Mouse (Mus musculus) heart, embryonic 11.5 days (tissue): Measurements from ENCODE around the gene Racgap1. TPM values are rescaled to one million over a fixed set of nuclear protein-coding genes. Genes with fewer than 3 reads are reported as not detected.
A peak's percentile ranks its signal among the peaks of the same experiment; 100 is the strongest.

Experiments used
- ATAC-seq: fragments of 200-750 bp; cut with Nextera tagmentation; replicated peaks from 2 replicates; pipeline ENCODE4 v1.8.0; 2017; ENCODE audit warnings: moderate library complexity; ENCODE audit not compliant: insufficient number of reproducible peaks, low FRiP score, low TSS enrichment
- H3K27ac ChIP-seq: fragments of 300-500 bp; sonication (generic); 2 replicates; pipeline ENCODE4 v1.5.1; 2014; ENCODE audit warnings: mild to moderate bottlenecking, low read depth, low read length
- H3K27me3 ChIP-seq: fragments of 300-500 bp; sonication (generic); 2 replicates; pipeline ENCODE4 v1.6.1; 2014; ENCODE audit warnings: mild to moderate bottlenecking, low read length, mixed read lengths; ENCODE audit not compliant: control insufficient read depth, insufficient read depth
- H3K36me3 ChIP-seq: fragments of 300-500 bp; sonication (generic); 2 replicates; pipeline ENCODE4 v1.6.1; 2014; ENCODE audit warnings: mild to moderate bottlenecking, low read length, moderate library complexity, mixed read lengths; ENCODE audit not compliant: control insufficient read depth, insufficient read depth
- H3K4me1 ChIP-seq: fragments of 300-500 bp; sonication (generic); 2 replicates; pipeline ENCODE4 v1.6.1; 2014; ENCODE audit warnings: low read length; ENCODE audit not compliant: control insufficient read depth, insufficient read depth
- H3K4me2 ChIP-seq: fragments of 300-500 bp; sonication (generic); 2 replicates; pipeline ENCODE4 v1.6.1; 2014; ENCODE audit warnings: mild to moderate bottlenecking, moderate library complexity
- H3K4me3 ChIP-seq: fragments of 300-500 bp; sonication (generic); 2 replicates; pipeline ENCODE4 v1.5.1; 2014; ENCODE audit warnings: low read depth, low read length
- H3K9ac ChIP-seq: fragments of 300-500 bp; sonication (generic); 2 replicates; pipeline ENCODE4 v1.6.1; 2014; ENCODE audit warnings: mild to moderate bottlenecking, low read depth, low read length, moderate library complexity
- H3K9me3 ChIP-seq: fragments of 300-500 bp; sonication (generic); replicated peaks from 2 replicates; pipeline ENCODE4 v1.6.1; 2016; ENCODE audit warnings: low read length; ENCODE audit not compliant: control insufficient read depth
- WGBS: fragments of 180-500 bp; shearing (Covaris S2); extraction: QIAGEN DNeasy Blood & Tissue Kit; methylation state at CpG from one replicate; pipeline ENCODE4 v1.1.7; 2014; ENCODE audit not compliant: insufficient replicate concordance; 5-methylcytosine and 5-hydroxymethylcytosine counted together
- polyA plus RNA-seq: library from polyadenylated mRNA; unstranded; fragments of >200 nt; fragmentation: Nextera tagmentation; extraction: Ambion mirVana; gene quantifications from 2 replicates; pipeline ENCODE4 v1.2.1, GENCODE M21; 2014

Gene Racgap1
- polyA plus RNA-seq, 1 experiment from 2014 or later: 91.8 TPM

DNA sequence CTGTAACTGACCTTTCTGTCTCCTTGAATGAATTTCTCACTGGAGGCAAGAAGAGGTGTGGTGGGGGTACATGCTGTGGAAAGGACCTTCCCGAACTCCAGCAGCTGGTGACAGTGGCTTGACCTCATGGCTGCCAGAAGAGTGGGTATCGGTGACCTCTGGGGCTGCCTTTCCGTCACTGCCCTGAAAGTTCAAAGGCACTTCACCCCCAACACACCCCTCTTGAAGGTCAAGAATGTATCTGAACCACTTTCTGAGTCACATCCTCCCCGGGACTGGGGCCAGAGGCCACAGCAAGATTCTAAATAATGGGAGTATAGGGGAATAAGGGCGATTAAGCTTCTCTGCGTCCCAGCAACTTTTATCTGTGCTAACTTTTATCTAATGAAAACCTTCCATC lies 65.7 kb downstream of the Racgap1 start:
- no peak overlapping the region for H3K4me2 ChIP-seq
- ATAC-seq: no peak
- H3K4me3 ChIP-seq: no peak overlapping the region
- H3K4me1 ChIP-seq: peaks cover 21% of the 10 kb centered on the region
- H3K27me3 ChIP-seq: peaks cover 96% of the 10 kb centered on the region
- H3K9me3 ChIP-seq: no peaks in the 10 kb centered on the region
- WGBS: 51% methylated on average over 6 of the region's 6 CpGs
- no peaks in the 10 kb centered on the region for H3K36me3 ChIP-seq
- H3K9ac ChIP-seq: no peak overlapping the region
- no peak overlapping the region for H3K27ac ChIP-seq

DNA sequence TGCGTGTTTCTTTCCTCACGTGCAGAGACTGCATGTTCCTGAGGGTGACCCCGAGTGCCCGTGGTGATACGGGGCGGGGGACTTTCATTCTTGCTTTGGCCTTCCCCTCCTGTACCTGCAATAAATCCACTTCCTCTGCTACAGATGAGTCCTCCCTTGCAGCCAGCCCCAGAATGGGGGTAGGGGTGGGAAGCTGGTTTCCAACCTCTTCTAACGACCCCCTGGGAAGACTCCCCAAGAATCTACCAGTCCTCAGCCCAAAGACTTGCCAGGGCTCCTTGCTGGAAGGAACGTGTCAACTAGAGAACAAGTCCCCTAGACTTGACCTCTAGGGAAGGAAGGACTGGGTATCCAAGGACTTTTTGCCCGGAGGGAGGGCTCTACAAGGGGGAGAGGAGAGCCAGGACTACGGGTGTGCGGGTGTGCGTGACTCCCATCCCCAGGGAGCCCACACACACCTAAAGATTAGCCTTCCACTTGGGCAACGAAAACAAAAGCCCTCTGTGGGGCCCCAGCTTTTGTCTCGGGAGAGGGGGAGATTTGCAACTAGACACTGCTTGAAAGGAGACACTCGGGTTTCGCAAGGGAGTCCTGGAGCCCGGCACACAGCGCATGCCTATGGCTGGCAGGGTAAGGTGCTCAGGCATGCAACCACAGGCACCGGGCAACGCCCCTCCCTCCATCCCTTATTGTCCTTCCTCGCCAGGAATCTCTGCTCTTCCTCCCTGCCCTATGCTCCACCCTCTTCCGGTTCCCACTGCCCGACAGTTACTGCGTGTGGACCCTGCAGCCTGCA lies 66.9 kb downstream of the Racgap1 start:
- H3K9ac ChIP-seq: no peak overlapping the region

GRCm38 (mm10) chr15:99583463-99584344 lies 67.8 kb downstream of the Racgap1 start:
- H3K4me2 ChIP-seq: peak overlapping the region; percentile 67
- WGBS: 3% methylated on average over 53 of the region's 54 CpGs

More for the DNA sequence above, 66.9 kb downstream of the Racgap1 start:
- 2% methylated on average over 24 of the region's 24 CpGs for WGBS
- no peak overlapping the region for H3K27ac ChIP-seq
- no peaks in the 10 kb centered on the region for H3K9me3 ChIP-seq
- peaks cover 18% of the 10 kb centered on the region for H3K4me1 ChIP-seq
- ATAC-seq: no peak
- peak overlapping the region; percentile 67 for H3K4me2 ChIP-seq
- peak overlapping the region; percentile 36 for H3K4me3 ChIP-seq
- H3K27me3 ChIP-seq: peaks cover 96% of the 10 kb centered on the region
- no peaks in the 10 kb centered on the region for H3K36me3 ChIP-seq

DNA sequence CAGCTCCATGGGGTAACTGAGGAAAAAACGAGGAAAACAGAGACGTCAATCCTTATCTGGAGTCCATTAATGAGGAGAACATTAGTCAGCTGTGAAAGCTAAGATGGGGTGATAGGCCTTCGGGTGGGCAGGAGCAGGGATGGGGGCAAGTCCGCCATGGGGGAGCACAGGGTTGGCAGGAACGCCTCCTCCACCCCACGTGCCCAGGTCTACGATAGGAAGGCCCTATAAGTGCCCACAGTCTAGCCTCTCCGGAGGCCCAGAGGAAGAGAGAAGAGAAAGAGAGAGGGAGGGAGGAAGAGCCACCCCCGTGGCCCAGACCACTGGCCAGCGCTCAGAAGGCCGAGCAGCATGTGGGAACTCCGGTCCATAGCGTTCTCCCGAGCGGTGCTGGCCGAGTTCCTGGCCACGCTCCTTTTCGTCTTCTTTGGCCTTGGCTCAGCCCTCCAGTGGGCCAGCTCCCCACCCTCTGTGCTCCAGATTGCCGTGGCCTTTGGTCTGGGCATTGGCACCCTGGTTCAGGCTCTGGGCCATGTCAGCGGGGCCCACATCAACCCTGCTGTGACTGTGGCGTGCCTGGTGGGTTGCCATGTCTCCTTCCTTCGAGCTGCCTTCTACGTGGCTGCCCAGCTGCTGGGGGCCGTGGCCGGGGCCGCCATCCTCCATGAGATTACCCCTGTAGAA lies 72.5 kb downstream of the Racgap1 start, which contains the start of gene Aqp2:
Gene Aqp2 (plus strand): TSS at position 254 of the 684 bp plus-strand sequence.
- Histone ChIP-seq H3K36me3 (no peaks in the 10 kb centered on the region), H3K4me3 (no peak within 1 kb of the TSS), H3K9ac (no peak within 1 kb of the TSS), H3K27ac (no peak within 1 kb of the TSS), H3K9me3 (no peaks in the 10 kb centered on the region), H3K4me2 (no peak within 1 kb of the TSS), H3K27me3 (peaks cover 73% of the 10 kb centered on the region), H3K4me1 (peaks cover 7% of the 10 kb centered on the region)
- no peak for ATAC-seq
- 77% methylated on average over 26 of the region's 26 CpGs for WGBS

More at GRCm38 (mm10) chr15:99583463-99584344, 67.8 kb downstream of the Racgap1 start:
- Histone ChIP-seq H3K4me3 (peak overlapping the region; percentile 36), H3K27me3 (peaks cover 96% of the 10 kb centered on the region), H3K9me3 (no peaks in the 10 kb centered on the region), H3K9ac (peak overlapping the region; percentile 44; the same call in 1 of the 2 replicates), H3K36me3 (no peaks in the 10 kb centered on the region), H3K4me1 (peaks cover 18% of the 10 kb centered on the region), H3K27ac (no peak overlapping the region)
- no peak for ATAC-seq

Other genes starting within 250 kb of the Racgap1 start
- 9.0 and 9.1 TPM in 2 replicates for gene Nckap5l, start 193.9 kb downstream of the Racgap1 start, polyA plus RNA-seq
- 11.9 TPM in 2 replicates for gene Bcdin3d, start 176.9 kb downstream of the Racgap1 start, polyA plus RNA-seq
- gene Faim2, start 123.5 kb downstream of the Racgap1 start, polyA plus RNA-seq: 0.40 and 0.51 TPM in 2 replicates
- gene Aqp2, start 72.6 kb downstream of the Racgap1 start, polyA plus RNA-seq: not detected in 2 replicates
- gene Aqp5, start 60.9 kb downstream of the Racgap1 start, polyA plus RNA-seq: 1.6 and 1.9 TPM in 2 replicates
- gene Aqp6, start 50.3 kb downstream of the Racgap1 start, polyA plus RNA-seq: not detected in 2 replicates
- 1.8 and 2.1 TPM in 2 replicates for gene Asic1, start 18.7 kb upstream of the Racgap1 start, polyA plus RNA-seq
- 24.8 and 26.6 TPM in 2 replicates for gene Smarcd1, start 50.5 kb upstream of the Racgap1 start, polyA plus RNA-seq
- gene Gm17349, start 53.8 kb upstream of the Racgap1 start, polyA plus RNA-seq: not detected in 2 replicates
- 0.62 and 0.63 TPM in 2 replicates for gene Gpd1, start 65.9 kb upstream of the Racgap1 start, polyA plus RNA-seq
- gene Cox14, start 74.0 kb upstream of the Racgap1 start, polyA plus RNA-seq: 176 and 187 TPM in 2 replicates
- gene Cers5, start 121.2 kb upstream of the Racgap1 start, polyA plus RNA-seq: 52.7 and 56.1 TPM in 2 replicates
- gene Lima1, start 223.8 kb upstream of the Racgap1 start, polyA plus RNA-seq: 24.1 and 27.8 TPM in 2 replicates